Mouse (Mus musculus): ENCODE measurements around the gene Nacc1.

DNA sequence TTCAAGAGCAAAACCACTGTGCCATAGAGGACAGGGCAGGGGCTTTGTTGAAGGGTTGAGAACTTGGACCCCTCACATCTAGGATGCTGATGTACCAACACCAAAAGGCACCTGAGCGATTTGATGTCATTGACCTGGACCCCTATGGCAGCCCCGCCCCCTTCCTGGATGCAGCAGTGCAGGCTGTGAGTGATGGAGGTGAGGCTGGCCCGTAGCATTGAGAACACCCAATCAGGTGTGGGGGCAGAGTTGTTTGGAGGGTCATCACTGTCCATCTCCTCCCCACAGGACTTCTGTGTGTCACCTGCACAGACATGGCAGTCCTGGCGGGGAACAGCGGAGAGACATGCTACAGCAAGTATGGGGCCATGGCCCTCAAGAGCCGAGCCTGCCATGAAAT is 7.5 kb upstream of the Nacc1 start:
- no peak for TF ChIP-seq CTCF (IDR thresholded peaks at IDR 0.05; ENCODE audit: control insufficient read depth, insufficient read depth, insufficient read length)
- no peak for TF ChIP-seq CEBPB (IDR thresholded peaks at IDR 0.05; ENCODE audit: low read depth)
- TF ChIP-seq FOSL1 (IDR thresholded peaks at IDR 0.05; ENCODE audit: insufficient read depth, low read length, poor library complexity, severe bottlenecking): no peak
- no peak for TF ChIP-seq USF1 (IDR thresholded peaks at IDR 0.05; ENCODE audit: low read depth)
